In genomic region chr9:106684918-106685248, GRCm38 (mm10) we compare ENCODE assay signal across 8 mouse cellular contexts. TPM values are rescaled to one million over a fixed set of nuclear protein-coding genes. Genes with fewer than 3 reads are reported as not detected.
A peak's percentile ranks its signal among the peaks of the same experiment; 100 is the strongest.
DNase-seq lines count a peak whose midpoint lies in the region; ATAC-seq and TF ChIP-seq lines count a peak whose summit lies in the region.

No protein-coding gene starts in this region.

- H3K9ac ChIP-seq in kidney, postnatal 0 days (ENCODE audit: low read depth, low read length) = peak overlapping the region; percentile 78
- peak overlapping the region; percentile 74 for H3K9ac ChIP-seq in heart, embryonic 15.5 days
- H3K9ac ChIP-seq in liver, postnatal 0 days (replicated peaks) = peak overlapping the region; percentile 76

- TF ChIP-seq POLR2A in bone marrow macrophage, adult 2 months (IDR thresholded peaks at IDR 0.05; ENCODE audit: borderline replicate concordance, low read depth, low read length) = no peak

- ATAC-seq in kidney, postnatal 0 days (replicated peaks; ENCODE audit: low FRiP score, low read depth) = peak; percentile 1; the same call in 1 of the 2 replicates
- peak; percentile 8 for ATAC-seq in heart, embryonic 15.5 days (replicated peaks; ENCODE audit: insufficient number of reproducible peaks, insufficient read depth, low FRiP score, low read depth)
- peak; percentile 2; the same call in 1 of the 2 replicates for ATAC-seq in liver, postnatal 0 days

- H3K27ac ChIP-seq in kidney, postnatal 0 days = peak overlapping the region; percentile 87
- H3K27ac ChIP-seq in bone marrow macrophage, adult 2 months (ENCODE audit: insufficient read depth, low read depth, low read length) = 0 out of 2 replicates have a peak overlapping the region, but pooled peaks have one; percentile 50
- peak overlapping the region; percentile 80 for H3K27ac ChIP-seq in heart, embryonic 15.5 days
- H3K27ac ChIP-seq in liver, postnatal 0 days (ENCODE audit: low read depth) = peak overlapping the region; percentile 77; the same call in 1 of the 2 replicates

- intact Hi-C loops in left cerebral cortex, postnatal 14 days (cut with DNase I) = loop anchor here (5.0 kb wide), 1 partner anchor 137 kb away; the partner anchor contains the start of gene Dcaf1

- H3K27me3 ChIP-seq in kidney, postnatal 0 days (ENCODE audit: insufficient read depth, low read length) = no peaks in the 10 kb centered on the region
- no peaks in the 10 kb centered on the region for H3K27me3 ChIP-seq in heart, embryonic 15.5 days
- no peaks in the 10 kb centered on the region for H3K27me3 ChIP-seq in liver, postnatal 0 days (ENCODE audit: insufficient read depth, low read length)

- no peak for TF ChIP-seq CTCF in kidney, postnatal 0 days (IDR thresholded peaks at IDR 0.05; ENCODE audit: low read depth)
- no peak for TF ChIP-seq CTCF in bone marrow macrophage, adult 2 months (IDR thresholded peaks at IDR 0.05; ENCODE audit: low read depth, low read length)
- TF ChIP-seq CTCF in liver, postnatal 0 days (IDR thresholded peaks at IDR 0.05; ENCODE audit: low read depth) = no peak

- H3K9me3 ChIP-seq in kidney, postnatal 0 days (replicated peaks; ENCODE audit: low read length) = no peaks in the 10 kb centered on the region
- H3K9me3 ChIP-seq in heart, embryonic 15.5 days (replicated peaks) = no peaks in the 10 kb centered on the region
- H3K9me3 ChIP-seq in liver, postnatal 0 days (ENCODE audit: low read length) = no peaks in the 10 kb centered on the region

- H3K4me1 ChIP-seq in kidney, postnatal 0 days (replicated peaks; ENCODE audit: insufficient read depth, low read length) = peaks cover 4% of the 10 kb centered on the region
- H3K4me1 ChIP-seq in bone marrow macrophage, adult 2 months (ENCODE audit: control insufficient read depth, insufficient read depth, low read length) = peaks cover 11% of the 10 kb centered on the region
- H3K4me1 ChIP-seq in heart, embryonic 15.5 days (replicated peaks) = peaks cover 19% of the 10 kb centered on the region
- peaks cover 19% of the 10 kb centered on the region for H3K4me1 ChIP-seq in liver, postnatal 0 days (ENCODE audit: insufficient read depth)

- no peak for TF ChIP-seq EP300 in liver, postnatal 0 days (IDR thresholded peaks at IDR 0.05; ENCODE audit: low read depth)

- DNase-seq in kidney, postnatal 0 days (ENCODE audit: low spot score) = peak; percentile 10
- no peak for DNase-seq in kidney, adult 9 months
- no peak for DNase-seq in liver, postnatal 0 days
- DNase-seq in left cerebral cortex, postnatal 14 days (ENCODE audit: low spot score in 2 of 2) = no peak
- DNase-seq in gastrocnemius, adult 18-20 months (ENCODE audit: low spot score) = no peak
- DNase-seq in right cerebral cortex, postnatal 10 days (ENCODE audit: low spot score in 2 of 2) = no peak

- peak overlapping the region; percentile 97 for H3K4me2 ChIP-seq in kidney, postnatal 0 days (ENCODE audit: low read length)
- peak overlapping the region; percentile 89 for H3K4me2 ChIP-seq in heart, embryonic 15.5 days
- peak overlapping the region; percentile 99 for H3K4me2 ChIP-seq in liver, postnatal 0 days (ENCODE audit: low read depth, low read length)

- WGBS in kidney, postnatal 0 days = 4% methylated on average over 11 of the region's 14 CpGs
- 4% methylated on average over 9 of the region's 14 CpGs for WGBS in heart, embryonic 15.5 days
- whole genome bisulfite sequencing in liver, postnatal 0 days (ENCODE audit: insufficient replicate concordance) = 3% methylated on average over 13 of the region's 14 CpGs

- peak overlapping the region; percentile 82 for H3K4me3 ChIP-seq in kidney, postnatal 0 days (replicated peaks; ENCODE audit: low read depth, low read length)
- H3K4me3 ChIP-seq in bone marrow macrophage, adult 2 months (ENCODE audit: insufficient read depth, low read length) = peak overlapping the region; percentile 75
- peak overlapping the region; percentile 76 for H3K4me3 ChIP-seq in heart, embryonic 15.5 days
- peak overlapping the region; percentile 77 for H3K4me3 ChIP-seq in liver, postnatal 0 days (ENCODE audit: low read depth, low read length)

- peaks cover 21% of the 10 kb centered on the region for H3K36me3 ChIP-seq in kidney, postnatal 0 days (ENCODE audit: insufficient read depth, low read length)
- peaks cover 13% of the 10 kb centered on the region for H3K36me3 ChIP-seq in heart, embryonic 15.5 days
- H3K36me3 ChIP-seq in liver, postnatal 0 days (replicated peaks; ENCODE audit: insufficient read depth, low read length) = 0 out of 2 replicates have a peak, but pooled peaks cover 3% of the 10 kb centered on the region

RNA-seq across cellular contexts. Expression of gene Tex264, which starts 0.8 kb away (rescaled TPM):
- 100 and 104 TPM in 2 replicates for polyA plus RNA-seq in kidney, postnatal 0 days (2015; fragmentation: Nextera tagmentation; extraction: Ambion mirVana)
- polyA plus RNA-seq in bone marrow macrophage, adult 2 months (2012; ENCODE audit: insufficient read depth, insufficient read length, missing spikeins) = 75.3 and 106 TPM in 2 replicates
- 40.1 and 48.8 TPM in 2 replicates for polyA plus RNA-seq in heart, embryonic 15.5 days (2015; fragmentation: Nextera tagmentation; extraction: Ambion mirVana)
- polyA plus RNA-seq in liver, postnatal 0 days (2015; fragmentation: Nextera tagmentation; extraction: Ambion mirVana) = 25.6 and 33.1 TPM in 2 replicates
- 100 to 1,000 TPM; 103 to 117 TPM for total RNA-seq in left cerebral cortex, postnatal 14 days (2021)
- 10 to 100 TPM; 29.8 to 30.6 TPM for total RNA-seq in gastrocnemius, adult 18-20 months (2021)

RNA-seq across cellular contexts. Expression of gene Grm2, which starts 29.0 kb away (rescaled TPM):
- polyA plus RNA-seq in kidney, postnatal 0 days (2015; fragmentation: Nextera tagmentation; extraction: Ambion mirVana) = not detected in 2 replicates
- not detected in 2 replicates for polyA plus RNA-seq in bone marrow macrophage, adult 2 months (2012; ENCODE audit: insufficient read depth, insufficient read length, missing spikeins)
- not detected in 2 replicates for polyA plus RNA-seq in heart, embryonic 15.5 days (2015; fragmentation: Nextera tagmentation; extraction: Ambion mirVana)
- not detected in 2 replicates for polyA plus RNA-seq in liver, postnatal 0 days (2015; fragmentation: Nextera tagmentation; extraction: Ambion mirVana)
- total RNA-seq in left cerebral cortex, postnatal 14 days (2021) = 10 to 100 TPM; 62.1 to 69.6 TPM
- not detected for total RNA-seq in gastrocnemius, adult 18-20 months (2021)

RNA-seq across cellular contexts. Expression of gene Iqcf6, which starts 58.5 kb away (rescaled TPM):
- not detected in 2 replicates for polyA plus RNA-seq in kidney, postnatal 0 days (2015; fragmentation: Nextera tagmentation; extraction: Ambion mirVana)
- not detected in 2 replicates for polyA plus RNA-seq in bone marrow macrophage, adult 2 months (2012; ENCODE audit: insufficient read depth, insufficient read length, missing spikeins)
- polyA plus RNA-seq in heart, embryonic 15.5 days (2015; fragmentation: Nextera tagmentation; extraction: Ambion mirVana) = not detected in 2 replicates
- not detected in 2 replicates for polyA plus RNA-seq in liver, postnatal 0 days (2015; fragmentation: Nextera tagmentation; extraction: Ambion mirVana)
- not detected for total RNA-seq in left cerebral cortex, postnatal 14 days (2021)
- total RNA-seq in gastrocnemius, adult 18-20 months (2021) = not detected
